Mouse (Mus musculus) gastrocnemius, postnatal 25 days (tissue): ENCODE results near the gene Aph1a. TPM values are rescaled to one million over a fixed set of nuclear protein-coding genes. Genes with fewer than 3 reads are reported as not detected.
"Not testable (repeated sequence)": the region's sequence is repeated elsewhere in the genome, so short reads cannot be mapped to it uniquely, and the experiment has no call there.

Experiments
- DNase-seq: peaks from one replicate; pipeline ENCODE4 v3.0.0; 2022
- total RNA-seq, 2 experiments: library from RNA; stranded (reverse); gene quantifications; 1 replicate in 1 of 2; 2 replicates in 1 of 2; pipeline ENCODE4 v1.2.3; 2021

Aph1a gene
- total RNA-seq, 2 experiments from 2014 or later, result 43.9 to 51.9 TPM

DNA sequence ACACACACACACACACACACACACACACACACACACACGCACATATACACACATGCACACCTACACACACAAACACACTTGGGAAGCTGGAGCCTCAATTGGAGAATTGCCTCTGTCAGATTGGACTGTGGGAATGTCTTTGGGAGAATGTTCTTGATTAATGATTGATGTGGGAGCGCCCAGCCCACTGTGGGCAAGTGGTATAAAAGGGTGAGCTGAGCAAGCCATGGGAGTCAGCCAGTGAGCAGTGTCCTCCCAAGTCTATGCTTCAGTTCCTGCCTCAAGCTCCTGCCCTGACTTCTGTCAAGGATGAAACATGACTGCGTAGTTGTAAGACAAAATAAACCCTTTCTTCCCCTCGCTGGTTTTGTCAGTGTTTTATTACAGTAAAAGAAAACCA is 6.2 kb upstream of the Aph1a start:
- DNase-seq, result no peak

DNA sequence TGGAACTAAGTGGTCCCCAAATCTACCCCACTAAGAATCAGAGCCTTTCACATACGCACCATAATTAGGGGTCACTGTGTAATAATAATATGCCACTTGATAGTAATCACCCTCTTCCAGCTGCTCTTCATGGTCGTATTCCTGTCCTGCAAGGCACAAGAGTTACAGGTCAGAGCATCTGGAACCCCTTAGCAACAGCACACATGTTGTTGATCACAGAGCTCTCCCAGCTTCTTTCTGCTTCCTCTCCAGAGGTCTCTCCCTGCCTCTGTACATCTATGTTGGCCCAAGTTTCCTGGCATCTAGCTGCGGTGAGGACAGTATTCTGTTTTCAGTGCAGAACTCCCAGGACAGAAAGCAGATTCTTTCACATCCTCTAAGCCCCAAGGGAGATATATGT is 4.1 kb upstream of the Aph1a start:
- DNase-seq, result no peak

- DNase-seq, result no peak
Observed at GRCm38 (mm10) chr3:95891211-95892065, 2.3 kb upstream of the Aph1a start, which contains the start of gene BC028528. Gene BC028528, minus strand, starts transcription at chr3:95892005.

GRCm38 (mm10) chr3:95892066-95893052 is 1.4 kb upstream of the Aph1a start:
- DNase-seq, result no peak

DNA sequence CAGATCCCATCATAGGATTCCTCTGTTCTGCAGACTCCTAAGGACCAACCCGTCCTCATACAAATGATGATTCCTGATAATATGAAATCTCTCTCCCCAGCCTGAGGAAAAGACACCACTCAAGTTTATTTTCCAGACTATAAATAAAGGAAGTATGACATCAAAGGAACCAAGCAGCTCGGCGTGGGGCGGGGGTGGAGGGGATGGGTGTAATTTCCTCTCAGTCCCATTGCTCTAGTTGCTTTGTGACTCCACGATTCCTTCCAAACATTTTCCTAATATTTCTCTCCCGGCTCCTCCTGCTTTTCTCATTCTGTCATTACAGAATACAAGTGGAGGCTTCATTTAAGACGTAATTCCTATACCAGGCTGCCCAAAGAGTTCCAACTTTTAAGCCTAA is 643 bp upstream of the Aph1a start:
- DNase-seq, result no peak

DNA sequence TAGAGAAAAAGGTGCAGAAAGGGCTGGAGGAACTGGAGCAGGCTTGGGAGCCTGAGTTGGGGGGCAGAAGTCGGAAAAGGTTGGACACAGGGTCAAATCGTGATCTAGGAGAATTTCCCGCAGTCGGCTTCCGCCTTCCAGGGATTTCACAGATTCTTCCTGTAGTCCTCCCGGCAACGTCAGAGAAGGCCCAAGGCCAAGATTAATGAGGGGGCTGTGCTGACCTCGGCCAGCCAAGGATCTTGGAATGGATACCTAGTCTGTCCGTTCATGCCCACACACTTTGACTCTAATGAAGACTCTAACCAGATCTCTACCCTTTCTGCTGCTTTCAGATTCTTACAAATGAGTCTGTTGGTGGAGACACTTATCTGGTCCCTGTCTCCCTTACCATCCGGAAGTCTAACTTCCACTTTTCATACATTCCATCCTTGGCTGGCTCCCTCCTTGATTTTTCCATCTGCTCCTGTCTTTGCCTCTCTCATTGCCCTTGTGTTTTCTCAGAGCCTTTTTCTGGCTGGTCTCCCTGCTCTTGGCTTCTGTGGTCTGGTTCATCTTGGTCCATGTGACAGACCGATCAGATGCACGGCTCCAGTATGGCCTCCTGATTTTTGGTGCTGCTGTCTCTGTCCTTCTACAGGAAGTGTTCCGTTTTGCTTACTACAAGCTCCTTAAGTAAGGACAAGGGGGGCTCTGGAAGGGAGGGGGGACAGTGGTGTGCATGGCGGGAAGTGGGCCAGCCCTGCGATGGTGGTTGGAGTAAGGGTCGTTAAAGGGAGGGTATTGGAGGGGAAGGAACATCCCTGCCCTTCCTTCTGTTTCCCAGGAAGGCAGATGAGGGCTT is 770 bp downstream of the Aph1a start:
- DNase-seq, result peak; percentile 44

GRCm38 (mm10) chr3:95895501-95895900 is 1.7 kb downstream of the Aph1a start:
- not testable (repeated sequence) for DNase-seq

- no peak for DNase-seq
Observed at GRCm38 (mm10) chr3:95899800-95900524, 6.2 kb downstream of the Aph1a start.

DNA sequence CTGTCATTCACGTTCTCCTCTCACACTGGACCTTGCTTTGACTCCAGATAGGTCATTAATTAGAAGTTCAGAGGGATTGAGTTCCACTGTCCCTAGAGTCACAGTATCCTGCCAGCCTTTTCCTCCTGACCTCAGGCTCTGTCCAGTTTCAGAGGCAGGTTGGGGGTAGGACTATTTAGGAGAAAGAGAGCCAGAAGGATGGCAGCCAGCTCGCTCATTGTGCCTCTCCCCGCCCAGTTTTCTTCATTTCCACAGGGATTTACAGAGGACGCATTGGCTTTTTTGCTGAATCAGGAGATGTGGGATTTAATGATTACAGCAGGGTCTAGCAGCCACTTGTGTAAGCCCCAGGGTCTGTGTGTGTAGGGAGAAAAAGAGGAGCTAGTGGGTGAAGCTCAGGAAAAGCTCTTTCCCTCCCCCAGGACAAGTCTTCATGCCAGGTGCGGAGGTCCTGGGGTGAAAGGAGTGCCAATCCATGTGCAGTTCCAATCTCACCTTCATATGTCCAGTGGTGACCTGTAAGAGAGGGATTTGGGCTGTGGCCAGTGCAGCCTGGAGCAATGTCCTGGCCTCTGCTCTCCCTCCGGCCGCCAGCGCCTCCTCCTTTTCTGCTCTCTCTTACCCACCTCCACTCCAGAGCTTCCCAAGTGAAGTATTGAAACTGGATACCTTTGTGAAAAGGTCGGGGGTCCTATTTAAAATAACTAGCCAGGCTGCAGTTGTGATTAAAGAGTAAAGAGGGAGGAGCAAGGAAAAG is 8.0 kb downstream of the Aph1a start:
- peak; percentile 43 for DNase-seq

DNA sequence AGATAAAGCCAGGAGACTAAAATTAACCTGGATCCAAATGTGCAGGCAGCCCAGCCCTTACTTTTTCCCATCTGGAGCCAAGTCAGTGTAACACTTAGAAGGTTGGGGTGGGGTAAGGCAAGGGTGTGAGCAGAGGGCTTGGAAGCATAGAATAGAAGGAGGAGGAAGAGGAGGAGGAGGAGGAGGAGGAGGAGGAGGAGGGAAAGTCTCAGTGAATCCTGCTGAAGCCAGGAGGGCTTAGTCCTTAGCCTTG is 8.5 kb downstream of the Aph1a start:
- DNase-seq, result no peak

DNA sequence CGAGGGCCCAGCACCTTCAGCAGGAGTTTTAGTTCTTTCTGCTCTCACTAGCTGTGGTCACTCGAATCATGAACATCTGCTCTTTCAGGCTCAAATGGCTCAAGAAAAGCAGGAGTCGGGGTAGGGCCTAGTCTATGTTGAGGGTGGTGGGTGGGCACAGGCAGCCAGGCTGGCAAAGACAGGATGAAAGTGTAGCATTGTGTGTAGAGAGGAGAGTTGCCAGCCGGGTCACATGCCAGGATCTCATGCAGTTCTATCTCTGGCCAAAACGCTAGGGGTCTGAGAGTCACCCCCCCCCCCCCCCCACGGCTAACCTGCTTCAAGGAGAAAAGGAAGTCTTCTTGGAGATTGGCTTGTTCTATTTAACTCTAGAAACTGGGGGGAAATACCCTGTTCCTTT is 8.9 kb downstream of the Aph1a start:
- DNase-seq, result no peak

DNA sequence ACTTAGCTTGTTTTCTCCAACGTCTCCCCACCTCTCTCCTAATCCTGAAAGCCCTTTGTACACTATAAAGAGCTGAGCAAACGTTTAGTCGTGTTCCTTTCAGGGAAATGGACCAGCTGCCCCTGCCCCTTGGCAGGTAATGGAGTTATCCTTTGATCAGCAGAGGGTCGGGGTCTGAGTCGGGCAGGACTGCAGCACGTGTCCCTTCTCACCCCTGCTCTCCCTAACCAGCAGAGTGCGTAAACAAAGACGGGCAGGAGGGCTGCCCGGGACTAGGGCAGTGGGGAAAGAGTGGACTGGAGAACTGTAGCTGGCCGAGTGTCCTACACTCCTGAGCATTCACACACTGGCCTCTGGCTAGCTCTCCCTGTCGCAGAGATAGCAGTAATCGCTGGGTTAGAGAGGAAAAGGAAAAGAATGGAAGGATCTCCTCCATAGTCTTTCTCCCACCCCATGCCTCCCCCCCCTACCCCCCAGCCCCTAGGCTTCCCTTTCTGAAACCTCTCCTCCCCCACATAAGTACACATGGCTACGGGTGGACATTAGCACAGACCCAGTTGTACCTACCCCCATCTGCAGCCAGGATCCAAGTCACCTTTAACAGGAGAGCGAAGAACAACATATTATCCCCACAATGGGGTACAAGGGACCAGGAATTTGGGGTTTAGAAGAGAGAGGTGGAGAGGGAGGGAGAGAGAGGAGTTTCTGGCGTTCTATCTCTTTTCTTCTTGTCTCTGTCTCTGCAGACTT is 10.2 kb downstream of the Aph1a start:
- no peak for DNase-seq

GRCm38 (mm10) chr3:95904568-95904967 is 10.8 kb downstream of the Aph1a start, which contains the start of gene Car14:
Gene Car14, minus strand, starts transcription at chr3:95904691.
- peak; percentile 74 for DNase-seq

- DNase-seq, result no peak
Observed at GRCm38 (mm10) chr3:95905146-95905939, 11.6 kb downstream of the Aph1a start.

DNA sequence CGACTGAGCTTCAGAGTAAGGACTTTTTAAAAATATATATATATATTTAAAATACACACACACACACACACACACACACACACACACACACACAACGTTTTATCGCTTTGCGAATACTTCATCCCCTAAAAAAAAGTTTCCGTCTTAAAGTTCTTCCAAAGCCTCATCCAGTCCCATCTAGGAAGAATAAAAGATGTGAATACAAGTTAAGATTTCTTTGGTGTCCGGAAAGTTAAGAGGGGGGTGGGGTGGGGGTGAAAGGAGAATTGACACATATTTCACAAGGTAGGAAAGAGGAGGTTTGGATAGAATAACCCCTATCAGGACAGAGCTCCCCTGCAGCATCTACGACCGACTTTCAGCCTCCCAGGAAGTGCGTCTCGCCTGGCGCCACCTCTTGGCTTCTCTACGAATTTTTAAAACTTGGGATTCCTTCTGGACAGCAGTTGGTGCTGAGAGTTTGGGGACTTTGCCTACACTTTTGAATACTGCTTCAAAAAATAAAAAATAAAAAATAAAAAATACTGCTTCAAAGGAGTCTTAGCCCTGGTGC is 12.2 kb downstream of the Aph1a start:
- no peak for DNase-seq

DNA sequence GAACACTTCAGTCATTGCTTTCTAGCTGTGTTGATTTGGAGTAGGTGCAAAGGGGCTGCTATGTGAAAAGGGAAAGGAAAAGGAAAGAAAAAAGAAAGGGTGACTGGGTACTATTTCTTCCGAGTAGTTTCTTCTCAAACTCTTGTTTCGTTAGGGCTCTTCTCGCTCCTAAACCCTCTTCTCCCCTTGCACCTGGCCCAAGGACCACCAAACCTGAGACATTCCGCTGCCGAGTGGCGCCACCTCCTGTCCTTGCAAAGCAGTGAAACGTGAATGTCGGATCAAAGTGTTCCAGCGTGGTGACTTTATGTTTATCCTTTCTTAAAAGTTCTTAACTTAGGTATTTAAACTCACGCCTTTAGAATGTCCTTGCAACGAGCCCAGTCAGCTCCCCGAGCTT is 13.1 kb downstream of the Aph1a start:
- DNase-seq, result no peak

- DNase-seq, result no peak
Observed at GRCm38 (mm10) chr3:95907613-95908012, 13.8 kb downstream of the Aph1a start.

DNA sequence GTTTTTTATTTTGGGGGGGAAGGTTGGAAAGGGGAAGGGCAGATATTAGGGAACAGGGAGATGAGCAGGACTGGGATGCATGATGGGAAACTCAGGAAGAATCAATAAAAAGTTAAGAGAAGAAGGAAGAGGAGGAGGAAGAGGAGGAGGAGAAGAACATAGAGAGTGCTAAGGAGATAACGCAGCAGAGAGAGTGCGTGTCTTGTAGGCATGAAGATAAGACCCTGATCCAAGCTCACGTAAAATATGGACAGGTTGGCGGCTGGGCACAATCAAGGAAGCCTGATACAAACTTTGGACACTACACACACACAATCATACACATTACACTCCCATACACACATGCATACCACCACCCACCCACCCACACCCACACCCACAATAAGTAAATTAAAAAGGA is 20.9 kb downstream of the Aph1a start:
- DNase-seq, result no peak

- no peak for DNase-seq
Observed at GRCm38 (mm10) chr3:95916760-95917159, 23.0 kb downstream of the Aph1a start.
